Mouse (Mus musculus): ENCODE measurements around the gene Tmpo. TPM values are rescaled to one million over a fixed set of nuclear protein-coding genes. Genes with fewer than 3 reads are reported as not detected.

The Tmpo gene
- polyA plus RNA-seq, 1 experiment from 2014 or later, result 263 TPM

- 2% methylated on average over 16 of the region's 16 CpGs for WGBS
- Histone ChIP-seq H3K27me3 (no peaks in the 10 kb centered on the region), H3K27ac (peak overlapping the region; percentile 100), H3K36me3 (no peaks in the 10 kb centered on the region), H3K4me1 (peaks cover 31% of the 10 kb centered on the region), H3K9ac (peak overlapping the region; percentile 50), H3K4me2 (peak overlapping the region; percentile 62), H3K9me3 (no peaks in the 10 kb centered on the region), H3K4me3 (peak overlapping the region; percentile 48)
- no peak for ATAC-seq (ENCODE audit: borderline replicate concordance, extremely low read depth, low FRiP score, low TSS enrichment)
Observed at GRCm38 (mm10) chr10:91182291-91182990, 1.3 kb upstream of the Tmpo start.

- no peaks in the 10 kb centered on the region for H3K36me3 ChIP-seq
- H3K27ac ChIP-seq, result peak overlapping the region; percentile 100
- WGBS, result 0% methylated on average over 69 of the region's 69 CpGs
- peak overlapping the region; percentile 50 for H3K9ac ChIP-seq
- ATAC-seq (ENCODE audit: borderline replicate concordance, extremely low read depth, low FRiP score, low TSS enrichment), result peak; percentile 90
- H3K4me1 ChIP-seq, result peaks cover 27% of the 10 kb centered on the region
- H3K27me3 ChIP-seq, result no peaks in the 10 kb centered on the region
- H3K4me2 ChIP-seq, result peak overlapping the region; percentile 62
- peak overlapping the region; percentile 48 for H3K4me3 ChIP-seq
- H3K9me3 ChIP-seq, result no peaks in the 10 kb centered on the region
Observed at GRCm38 (mm10) chr10:91181461-91182288, 560 bp upstream of the Tmpo start.

GRCm38 (mm10) chr10:91180301-91180700 is 814 bp downstream of the Tmpo start:
- peak overlapping the region; percentile 48 for H3K4me3 ChIP-seq
- peak overlapping the region; percentile 100 for H3K27ac ChIP-seq
- H3K9me3 ChIP-seq, result no peaks in the 10 kb centered on the region
- peak overlapping the region; percentile 49 for H3K9ac ChIP-seq
- WGBS, result 18% methylated on average over 7 of the region's 7 CpGs
- peak overlapping the region; percentile 62 for H3K4me2 ChIP-seq
- peaks cover 27% of the 10 kb centered on the region for H3K4me1 ChIP-seq
- ATAC-seq (ENCODE audit: borderline replicate concordance, extremely low read depth, low FRiP score, low TSS enrichment), result no peak
- no peaks in the 10 kb centered on the region for H3K36me3 ChIP-seq
- H3K27me3 ChIP-seq, result no peaks in the 10 kb centered on the region

GRCm38 (mm10) chr10:91179834-91180233 is 1.3 kb downstream of the Tmpo start:
- peak overlapping the region; percentile 100 for H3K27ac ChIP-seq
- no peaks in the 10 kb centered on the region for H3K36me3 ChIP-seq
- no peaks in the 10 kb centered on the region for H3K9me3 ChIP-seq
- WGBS, result 53% methylated on average over 2 of the region's 2 CpGs
- H3K4me1 ChIP-seq, result peaks cover 27% of the 10 kb centered on the region
- ATAC-seq (ENCODE audit: borderline replicate concordance, extremely low read depth, low FRiP score, low TSS enrichment), result no peak
- H3K4me2 ChIP-seq, result peak overlapping the region; percentile 62
- peak overlapping the region; percentile 49; the same call in 1 of the 2 replicates for H3K9ac ChIP-seq
- H3K27me3 ChIP-seq, result no peaks in the 10 kb centered on the region
- H3K4me3 ChIP-seq, result peak overlapping the region; percentile 48

- Histone ChIP-seq H3K4me3 (no peak overlapping the region), H3K36me3 (no peaks in the 10 kb centered on the region), H3K4me2 (no peak overlapping the region), H3K27ac (no peak overlapping the region), H3K9me3 (no peaks in the 10 kb centered on the region), H3K4me1 (peaks cover 15% of the 10 kb centered on the region), H3K9ac (no peak overlapping the region), H3K27me3 (no peaks in the 10 kb centered on the region)
- 29% methylated on average over 3 of the region's 4 CpGs for WGBS
- no peak for ATAC-seq (ENCODE audit: borderline replicate concordance, extremely low read depth, low FRiP score, low TSS enrichment)
Observed at GRCm38 (mm10) chr10:91177201-91177600, 3.9 kb downstream of the Tmpo start.

- Histone ChIP-seq H3K27ac (peak overlapping the region; percentile 100), H3K36me3 (no peaks in the 10 kb centered on the region), H3K9me3 (no peaks in the 10 kb centered on the region), H3K4me2 (peak overlapping the region; percentile 76), H3K4me1 (peaks cover 19% of the 10 kb centered on the region), H3K4me3 (peak overlapping the region; percentile 97), H3K27me3 (no peaks in the 10 kb centered on the region), H3K9ac (peak overlapping the region; percentile 100)
- WGBS, result 79% methylated on average over 14 of the region's 14 CpGs
- no peak for ATAC-seq (ENCODE audit: borderline replicate concordance, extremely low read depth, low FRiP score, low TSS enrichment)
Observed at GRCm38 (mm10) chr10:91172329-91173100, 8.6 kb downstream of the Tmpo start.

- peak; percentile 96 for ATAC-seq (ENCODE audit: borderline replicate concordance, extremely low read depth, low FRiP score, low TSS enrichment)
- peak overlapping the region; percentile 100 for H3K27ac ChIP-seq
- under 1% methylated on average over 68 of the region's 68 CpGs for WGBS
- peak overlapping the region; percentile 76 for H3K4me2 ChIP-seq
- H3K4me3 ChIP-seq, result peak overlapping the region; percentile 97
- H3K36me3 ChIP-seq, result no peaks in the 10 kb centered on the region
- H3K27me3 ChIP-seq, result no peaks in the 10 kb centered on the region
- H3K9ac ChIP-seq, result peak overlapping the region; percentile 100
- H3K9me3 ChIP-seq, result no peaks in the 10 kb centered on the region
- H3K4me1 ChIP-seq, result peaks cover 27% of the 10 kb centered on the region
Observed at GRCm38 (mm10) chr10:91171455-91172328, 9.4 kb downstream of the Tmpo start.

GRCm38 (mm10) chr10:91171041-91171440 is 10.1 kb downstream of the Tmpo start:
- H3K36me3 ChIP-seq, result peaks cover 1% of the 10 kb centered on the region; the same call in 1 of the 2 replicates
- peak overlapping the region; percentile 100 for H3K9ac ChIP-seq
- peak overlapping the region; percentile 100 for H3K27ac ChIP-seq
- WGBS, result under 1% methylated on average over 59 of the region's 59 CpGs
- H3K4me3 ChIP-seq, result peak overlapping the region; percentile 97
- peaks cover 31% of the 10 kb centered on the region for H3K4me1 ChIP-seq
- peak overlapping the region; percentile 60 for H3K4me2 ChIP-seq
- no peaks in the 10 kb centered on the region for H3K27me3 ChIP-seq
- H3K9me3 ChIP-seq, result no peaks in the 10 kb centered on the region
- ATAC-seq (ENCODE audit: borderline replicate concordance, extremely low read depth, low FRiP score, low TSS enrichment), result peak; percentile 47

- Histone ChIP-seq H3K27ac (peak overlapping the region; percentile 100), H3K9me3 (no peaks in the 10 kb centered on the region), H3K36me3 (peaks cover 8% of the 10 kb centered on the region; the same call in 1 of the 2 replicates), H3K4me1 (peaks cover 31% of the 10 kb centered on the region), H3K4me3 (peak overlapping the region; percentile 97), H3K4me2 (peak overlapping the region; percentile 60), H3K9ac (peak overlapping the region; percentile 100), H3K27me3 (no peaks in the 10 kb centered on the region)
- WGBS, result under 1% methylated on average over 50 of the region's 50 CpGs
- ATAC-seq (ENCODE audit: borderline replicate concordance, extremely low read depth, low FRiP score, low TSS enrichment), result peak; percentile 59; the same call in 1 of the 2 replicates
Observed at GRCm38 (mm10) chr10:91170143-91170941, 10.8 kb downstream of the Tmpo start.

GRCm38 (mm10) chr10:91169414-91170065 is 11.6 kb downstream of the Tmpo start:
- peak overlapping the region; percentile 97 for H3K4me3 ChIP-seq
- peak overlapping the region; percentile 60 for H3K4me2 ChIP-seq
- H3K9ac ChIP-seq, result peak overlapping the region; percentile 100
- WGBS, result 22% methylated on average over 17 of the region's 17 CpGs
- H3K4me1 ChIP-seq, result peaks cover 31% of the 10 kb centered on the region
- H3K27me3 ChIP-seq, result no peaks in the 10 kb centered on the region
- H3K9me3 ChIP-seq, result no peaks in the 10 kb centered on the region
- ATAC-seq (ENCODE audit: borderline replicate concordance, extremely low read depth, low FRiP score, low TSS enrichment), result no peak
- H3K36me3 ChIP-seq, result peaks cover 14% of the 10 kb centered on the region; the same call in 1 of the 2 replicates
- H3K27ac ChIP-seq, result peak overlapping the region; percentile 100
